Mouse (Mus musculus) natural killer cell, adult 2 months (primary cell): ENCODE measurements at regions not wholly inside any gene's neighbourhood (a gene's known extent, or its start where the extent isn't known, plus 50 kb on each side); places are given as distances from the start of the nearest gene placed in this dataset.
A peak's percentile ranks its signal among the peaks of the same experiment; 100 is the strongest.

Source experiments
- DNase-seq, 2 experiments: peaks; one replicate each; pipeline ENCODE4 v3.0.0; 2022; ENCODE audit warnings: low spot score in 2 of 2

DNA sequence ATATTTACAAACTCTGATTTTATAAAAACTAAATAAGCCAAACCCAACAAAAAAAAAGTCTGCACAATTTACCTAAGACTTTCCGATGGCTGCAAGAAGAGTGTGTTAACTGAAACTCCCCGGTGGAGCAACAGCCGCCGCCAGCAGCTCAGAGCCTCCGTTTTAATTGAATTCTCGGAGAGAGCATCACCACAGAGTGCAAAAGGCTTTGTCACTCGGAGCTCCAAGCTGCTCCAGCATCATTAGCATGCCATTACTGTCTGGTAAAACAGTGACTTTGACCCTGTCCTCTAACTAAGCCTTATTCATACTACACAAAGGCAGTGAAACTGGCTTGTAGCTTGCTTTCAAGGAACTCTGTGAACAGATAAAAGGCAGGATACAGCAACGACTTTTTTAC, 176.5 kb downstream of the Efnb2 start:
- DNase-seq: no peak

GRCm38 (mm10) chr8:8482707-8483480, 178.1 kb downstream of the Efnb2 start:
- DNase-seq: no peak

GRCm38 (mm10) chr8:8477456-8477855, 183.6 kb downstream of the Efnb2 start:
- DNase-seq: no peak

DNA sequence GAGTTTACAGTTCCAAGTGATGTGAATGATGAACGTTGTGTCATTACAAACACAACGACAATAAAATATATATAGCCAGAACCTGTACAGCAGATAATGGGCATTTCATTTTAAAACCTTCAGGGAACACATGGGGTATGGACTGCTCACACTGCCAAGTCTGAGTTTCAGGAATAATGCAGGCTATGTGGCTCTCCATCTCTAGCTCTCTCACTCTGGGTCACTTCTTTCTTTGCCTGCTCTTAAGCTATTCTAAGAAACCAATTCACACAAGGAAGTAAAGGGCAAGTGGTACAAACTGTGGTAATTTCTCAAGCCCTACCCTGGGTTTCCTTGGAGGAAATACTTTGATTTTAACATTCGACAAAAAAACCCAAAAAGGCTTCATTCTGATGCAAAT, 192.5 kb downstream of the Efnb2 start:
- no peak for DNase-seq

DNA sequence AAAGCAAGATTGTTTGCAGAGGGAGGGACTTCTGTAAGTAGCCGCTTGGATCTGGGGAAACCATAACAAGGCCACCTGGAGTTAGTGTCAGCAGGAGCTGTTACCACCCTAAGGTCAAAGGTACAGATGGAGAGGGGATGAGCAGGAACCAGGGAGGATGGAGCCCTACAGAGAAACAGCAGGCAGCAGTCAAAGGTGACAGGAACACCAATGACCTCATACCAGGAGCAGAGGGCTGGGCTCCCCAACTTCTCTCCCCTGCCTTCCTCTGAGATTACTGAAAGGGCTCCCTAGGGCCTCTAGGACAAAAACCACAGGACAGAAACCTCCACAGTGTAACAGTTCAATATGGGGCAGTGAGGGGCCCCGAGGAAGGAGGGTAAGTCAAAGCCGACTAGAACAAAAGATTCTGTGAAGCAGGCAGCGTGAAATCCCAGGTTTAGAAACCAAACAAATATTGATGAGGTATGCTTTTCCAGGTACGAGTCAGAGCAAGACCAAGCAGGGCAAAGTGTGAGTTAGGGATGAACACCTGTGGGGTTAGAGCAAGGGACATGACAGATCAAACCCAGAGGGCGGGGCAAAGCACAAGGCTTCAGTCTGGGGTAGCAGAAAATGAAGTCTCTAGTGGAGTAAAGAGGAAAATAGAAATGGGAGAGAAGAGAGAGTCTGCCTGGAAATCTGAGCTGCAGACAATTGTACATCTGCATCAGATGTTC, 194.4 kb downstream of the Efnb2 start:
- DNase-seq: no peak

DNA sequence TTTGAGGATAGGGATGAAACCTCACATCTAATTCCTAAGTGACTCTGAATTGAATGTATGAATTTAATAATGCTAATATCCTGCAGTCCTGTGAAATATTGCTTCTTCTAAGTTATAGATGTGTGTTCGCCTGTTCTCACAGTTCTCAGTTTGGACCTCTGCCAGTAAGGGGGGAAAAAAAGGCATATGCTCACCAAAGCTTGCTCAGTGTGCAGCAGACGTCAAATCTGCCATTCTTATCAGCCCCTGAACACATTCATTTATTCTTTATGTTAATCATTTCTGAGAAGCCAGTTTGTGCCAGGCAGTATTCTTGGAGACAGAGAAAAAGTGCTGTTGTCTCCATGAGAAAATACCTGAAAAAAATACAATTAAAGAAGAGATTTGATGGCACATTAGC, 198.6 kb downstream of the Efnb2 start:
- no peak for DNase-seq

- DNase-seq: no peak
Observed at GRCm38 (mm10) chr8:8457536-8457935, 203.5 kb downstream of the Efnb2 start.

DNA sequence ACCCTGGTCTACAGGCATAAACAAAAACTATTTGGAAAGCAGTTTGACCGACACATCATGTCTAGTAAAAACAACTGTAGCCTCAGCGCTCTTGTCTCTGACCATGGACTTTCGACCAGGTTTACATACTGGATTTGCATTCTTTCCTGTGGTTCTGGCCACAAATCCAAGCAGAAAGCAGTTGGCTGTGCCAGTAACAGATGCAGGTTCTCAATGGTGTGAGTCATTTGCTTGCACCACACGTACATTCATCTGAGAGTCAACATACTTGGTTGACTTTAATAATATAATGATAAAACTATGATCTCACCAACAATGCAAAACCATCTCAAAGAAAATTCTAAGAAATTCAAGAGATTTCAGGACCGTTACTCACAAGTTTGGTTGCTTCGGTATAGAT, 207.1 kb downstream of the Efnb2 start:
- DNase-seq: no peak

- DNase-seq: no peak
Observed at GRCm38 (mm10) chr8:8452226-8452625, 208.8 kb downstream of the Efnb2 start.

GRCm38 (mm10) chr8:8448911-8449310, 212.1 kb downstream of the Efnb2 start:
- no peak for DNase-seq

- no peak for DNase-seq
Observed at GRCm38 (mm10) chr8:8441568-8441967, 219.5 kb downstream of the Efnb2 start.

DNA sequence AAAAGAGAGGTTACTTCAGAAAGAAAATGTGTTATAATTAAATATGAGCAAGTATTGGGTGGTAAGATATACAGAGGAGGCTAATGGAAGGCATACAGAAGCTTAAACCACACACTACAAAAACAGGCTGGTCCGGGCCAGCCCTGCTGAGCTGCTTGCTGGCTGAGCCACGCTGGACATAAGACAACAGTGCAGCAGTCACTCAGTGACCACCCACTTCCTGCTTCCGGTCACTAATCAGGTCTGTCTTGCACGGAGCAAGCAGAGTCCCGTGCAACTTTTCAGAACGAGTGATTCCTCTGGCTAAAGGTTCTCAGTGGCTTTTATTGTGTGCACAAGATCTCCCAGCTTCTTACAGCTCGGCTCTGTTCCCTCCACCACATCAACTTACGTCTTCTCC, 220.1 kb downstream of the Efnb2 start:
- peak in 1 of 2 experiments; percentile 5 for DNase-seq

DNA sequence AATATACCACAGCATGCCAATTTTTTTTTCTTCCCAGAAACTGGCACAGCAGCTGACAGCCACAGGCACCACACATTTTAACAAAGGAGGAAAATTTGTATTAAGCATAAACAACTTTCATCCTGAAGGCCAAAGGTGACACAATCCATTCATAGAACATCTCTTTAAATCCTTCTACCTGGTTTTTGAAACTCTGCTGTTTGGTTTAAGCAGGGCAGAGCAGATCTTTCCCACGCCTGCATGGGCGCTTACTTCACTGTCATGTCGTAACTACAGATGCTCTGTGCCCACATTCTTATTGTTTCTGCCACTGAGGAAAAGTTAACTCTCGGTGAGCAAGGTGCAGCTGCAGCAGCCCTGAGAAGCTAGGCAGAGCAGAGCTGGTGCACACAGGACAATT, 234.8 kb downstream of the Efnb2 start:
- DNase-seq: no peak

DNA sequence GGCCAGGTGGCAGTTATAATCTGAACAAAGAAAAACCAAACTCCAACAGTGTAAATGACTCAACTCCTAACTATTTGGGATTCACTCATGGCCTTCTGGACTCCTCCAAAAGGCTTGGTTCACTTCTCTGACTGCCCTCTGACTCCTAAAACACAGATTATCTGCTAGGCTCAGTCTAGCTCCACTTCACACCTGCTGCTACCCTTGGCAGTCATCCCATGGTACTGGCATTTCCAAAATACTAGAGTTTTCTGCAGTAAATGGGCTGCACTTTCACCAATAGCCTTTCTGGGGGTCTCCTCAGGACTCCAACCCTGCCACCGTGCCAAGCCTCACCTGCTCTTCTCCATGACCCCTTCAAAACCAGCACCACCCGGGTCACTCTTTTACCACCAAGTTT, 237.6 kb downstream of the Efnb2 start:
- no peak for DNase-seq

DNA sequence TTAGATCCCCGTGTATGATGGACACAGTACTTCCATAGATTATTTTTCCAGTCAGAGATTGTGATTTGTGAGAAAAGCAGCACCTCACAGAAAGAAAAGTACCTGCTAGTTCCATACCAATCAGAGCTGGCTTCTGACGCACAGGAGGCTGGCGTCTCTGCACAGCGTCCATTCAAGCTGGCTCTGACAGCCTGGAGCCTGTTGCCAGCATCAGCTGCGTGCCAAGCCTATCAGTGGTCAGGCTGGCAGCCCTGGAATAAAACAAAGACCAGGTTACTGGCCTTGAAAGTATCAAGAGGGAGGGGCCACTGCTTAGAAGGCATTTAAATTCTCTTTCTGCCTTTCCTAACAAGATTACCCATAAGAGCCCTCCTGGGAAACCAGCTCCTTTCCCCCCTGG, 239.3 kb downstream of the Efnb2 start:
- no peak for DNase-seq

DNA sequence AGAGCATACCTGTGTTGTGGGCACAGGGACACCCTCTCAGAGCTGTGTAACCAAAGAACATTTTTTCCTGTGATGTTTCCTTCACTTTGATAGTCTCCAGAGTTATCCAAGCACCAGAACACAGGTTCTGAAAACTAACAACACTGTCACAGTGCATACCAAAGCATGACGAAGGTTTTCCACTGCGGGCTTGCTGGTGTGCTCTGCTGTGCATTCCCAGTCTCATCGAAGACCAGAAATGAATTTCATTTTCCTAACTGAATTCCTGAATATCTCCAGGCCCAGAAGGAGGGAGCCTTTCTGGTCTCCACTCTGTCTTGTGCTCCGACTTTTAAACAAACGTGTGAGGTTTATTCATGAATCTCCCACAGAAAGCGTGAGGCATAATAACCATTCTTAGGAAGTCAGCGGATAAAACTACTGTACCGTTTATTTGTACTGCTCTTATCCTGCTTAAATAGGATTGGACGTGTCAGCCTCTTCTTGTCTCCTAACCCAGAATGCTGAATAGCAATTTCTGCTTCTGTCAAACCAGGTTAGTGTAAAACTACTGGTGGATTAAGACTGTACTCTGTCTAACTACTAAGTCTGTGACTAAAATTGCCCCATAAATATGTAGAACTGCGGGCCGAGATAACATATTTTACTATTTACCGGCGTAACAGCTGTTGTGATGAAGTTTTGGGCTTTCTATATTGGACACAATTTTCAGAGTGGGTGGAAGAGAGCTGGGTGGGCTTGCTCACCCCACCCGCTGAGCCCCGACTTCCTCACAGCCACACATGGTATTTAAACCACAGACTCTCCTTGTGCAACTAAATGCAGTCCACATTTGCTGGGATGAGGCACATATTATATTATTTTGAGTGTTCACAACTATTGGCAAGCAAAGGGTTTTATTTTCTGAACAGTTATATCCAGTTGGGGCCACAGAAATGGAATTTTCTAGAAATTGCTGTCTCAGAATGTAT, 241.4 kb downstream of the Efnb2 start:
- no peak for DNase-seq

DNA sequence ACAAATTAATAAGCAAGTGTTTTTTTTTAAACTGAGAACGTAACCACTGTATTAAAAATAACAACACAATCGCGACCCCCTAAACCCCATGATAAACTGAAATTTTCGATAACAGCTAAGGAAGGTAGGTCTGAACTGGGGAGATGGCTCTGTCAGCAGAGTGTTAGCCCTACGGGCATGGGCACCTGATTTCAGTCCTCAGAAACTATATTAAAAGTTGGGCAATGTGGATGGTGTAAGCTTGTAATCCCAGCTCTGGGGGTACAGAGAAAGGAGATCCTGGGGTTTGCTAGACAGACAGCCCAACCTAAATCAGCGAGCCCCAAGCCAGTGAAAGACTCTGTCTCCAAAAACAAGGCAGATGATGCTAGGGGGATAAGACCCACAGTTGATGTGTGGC, 242.1 kb downstream of the Efnb2 start:
- DNase-seq: no peak

DNA sequence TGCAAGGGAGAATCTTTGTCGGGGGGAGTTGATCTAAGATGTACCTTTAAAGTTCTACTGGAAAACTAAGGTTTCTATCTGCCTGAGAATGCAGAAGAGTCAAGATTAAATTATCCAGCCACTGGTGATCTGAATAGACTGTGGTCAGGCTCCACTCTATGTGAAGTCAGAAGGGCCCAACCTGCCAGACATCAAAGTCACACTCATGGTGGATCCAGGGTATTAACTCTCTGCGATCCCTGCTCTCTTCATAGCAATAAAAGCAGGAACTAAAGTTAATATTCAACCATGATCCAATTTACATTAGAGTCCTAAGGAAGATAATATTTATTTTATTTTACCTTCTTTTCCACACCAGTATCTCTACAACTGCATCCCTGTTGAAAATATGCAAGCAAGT, 242.5 kb downstream of the Efnb2 start:
- no peak for DNase-seq

- no peak for DNase-seq
Observed at GRCm38 (mm10) chr8:8416092-8416701, 244.8 kb downstream of the Efnb2 start.

DNA sequence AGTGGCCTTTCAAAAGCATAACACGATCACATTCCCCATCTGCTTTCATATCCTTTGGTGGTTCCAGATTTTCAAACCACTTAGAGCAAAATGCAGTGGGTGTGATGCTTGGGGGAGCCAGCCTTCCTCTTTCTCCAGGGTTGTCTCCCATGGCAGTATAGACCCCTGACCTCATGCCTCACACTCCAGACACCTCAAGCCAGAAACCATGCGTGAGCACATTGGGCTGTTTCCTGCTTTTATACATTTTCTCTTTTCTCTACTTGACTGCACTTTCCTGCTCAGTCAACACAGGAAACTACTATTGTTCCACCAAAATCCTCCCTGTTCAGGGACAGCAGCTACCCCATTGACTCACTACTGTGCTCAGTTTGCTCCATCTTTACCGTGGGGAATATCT, 253.7 kb downstream of the Efnb2 start:
- no peak for DNase-seq

DNA sequence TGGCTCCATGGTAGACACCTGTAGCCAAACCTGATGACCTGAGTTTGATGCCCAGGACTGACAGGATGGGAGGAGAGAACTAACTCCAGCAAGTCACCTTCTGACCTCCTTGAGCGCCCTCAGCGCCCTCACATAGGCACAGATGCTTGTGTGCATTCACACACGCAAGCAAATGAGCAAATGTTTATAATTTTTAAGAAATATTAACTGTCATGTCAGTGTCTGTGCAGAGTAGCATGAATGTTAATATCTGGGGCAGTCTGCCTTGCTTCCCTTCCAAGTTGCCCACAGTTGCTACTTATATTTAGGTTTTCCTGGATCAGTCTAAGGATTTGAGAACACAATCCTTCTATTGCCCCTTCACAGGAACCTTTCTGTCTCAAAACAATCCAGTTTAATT, 257.6 kb downstream of the Efnb2 start:
- no peak for DNase-seq

GRCm38 (mm10) chr8:8392303-8392702, 268.7 kb downstream of the Efnb2 start:
- no peak for DNase-seq
